Mouse (Mus musculus) C2C12 (cell line): ENCODE measurements around the gene Msto1.
"Not testable (repeated sequence)": the region's sequence is repeated elsewhere in the genome, so short reads cannot be mapped to it uniquely, and the experiment has no call there.

ENCODE experiments used
- CTCF ChIP-seq: IDR thresholded peaks from one replicate; pipeline ENCODE4 v1.5.1; 2011; ENCODE audit not compliant: control insufficient read depth, insufficient read depth, insufficient read length
- FOSL1 ChIP-seq: IDR thresholded peaks from one replicate; pipeline ENCODE4 v1.8.0; 2011; ENCODE audit warnings: mild to moderate bottlenecking, low read length; ENCODE audit not compliant: poor library complexity, insufficient read depth, severe bottlenecking
- MAX ChIP-seq: IDR thresholded peaks from one replicate; pipeline ENCODE4 v1.6.1; 2011; ENCODE audit warnings: mild to moderate bottlenecking, control low read depth
- MYOD1 ChIP-seq: IDR thresholded peaks from one replicate; pipeline ENCODE4 v1.6.1; 2011; ENCODE audit warnings: low read depth; ENCODE audit not compliant: control insufficient read depth, insufficient read length
- MYOG ChIP-seq: IDR thresholded peaks from one replicate; pipeline ENCODE4 v1.6.1; 2011; ENCODE audit not compliant: control insufficient read depth, insufficient read length; ENCODE audit errors: extremely low read depth
- USF1 ChIP-seq: IDR thresholded peaks from one replicate; pipeline ENCODE4 v1.6.1; 2011; ENCODE audit warnings: low read depth, mild to moderate bottlenecking, control low read depth, moderate library complexity

DNA sequence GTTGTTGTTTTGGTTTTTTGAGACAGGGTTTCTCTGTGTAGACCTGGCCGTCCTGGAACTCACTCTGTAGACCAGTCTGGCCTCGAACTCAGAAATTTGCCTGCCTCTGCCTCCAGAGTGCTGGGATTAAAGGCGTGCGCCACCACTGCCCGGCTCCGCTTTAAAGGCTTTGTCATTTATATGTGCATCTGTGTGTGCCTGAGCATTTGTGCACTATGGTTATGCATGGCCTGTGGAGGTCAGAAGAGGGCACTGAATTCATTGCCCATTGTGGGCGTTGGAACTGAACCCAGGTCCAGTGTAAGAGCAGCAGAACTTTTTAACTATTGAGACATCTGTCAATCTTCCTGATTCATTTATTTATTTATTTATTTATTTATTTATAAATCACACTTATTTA lies 20.8 kb downstream of the Msto1 start:
- not testable (repeated sequence) for TF ChIP-seq CTCF, FOSL1, MYOG, USF1, MYOD1, MAX
